Mouse (Mus musculus) skeletal muscle tissue, postnatal 0 days (tissue): ENCODE results near the gene Tec. TPM values are rescaled to one million over a fixed set of nuclear protein-coding genes. Genes with fewer than 3 reads are reported as not detected.

Source experiments
- polyA plus RNA-seq: library from polyadenylated mRNA; unstranded; fragments of >200 nt; fragmentation: Nextera tagmentation; extraction: Ambion mirVana; gene quantifications from 2 replicates; pipeline ENCODE4 v1.2.1, GENCODE M21; 2015

Tec gene
- 3.6 and 3.9 TPM in 2 replicates for polyA plus RNA-seq

GRCm38 (mm10) chr5:72868091-72868875 lies at the start of gene Tec:
Gene Tec (minus strand): TSS chr5:72868483.

GRCm38 (mm10) chr5:72913648-72914557 lies 45.6 kb upstream of the Tec start, which contains the start of gene Slain2:
Gene Slain2 (plus strand): TSS chr5:72914304.

GRCm38 (mm10) chr5:72752585-72752984 lies 115.7 kb downstream of the Tec start, which contains the start of gene Txk:
Gene Txk (minus strand): TSS chr5:72752777.

Other genes with a start within 250 kb of the Tec start
- not detected in 2 replicates for gene Cnga1, start 224.2 kb downstream of the Tec start, polyA plus RNA-seq
- 0.64 and 2.2 TPM in 2 replicates for gene Nipal1, start 220.7 kb downstream of the Tec start, polyA plus RNA-seq
- gene Txk, start 115.7 kb downstream of the Tec start, polyA plus RNA-seq, result 0.05 TPM in 1 of 2 replicates, not detected in the other
- 22.6 and 23.1 TPM in 2 replicates for gene Slain2, start 45.8 kb upstream of the Tec start, polyA plus RNA-seq
- gene Gm10135, start 106.2 kb upstream of the Tec start, polyA plus RNA-seq, result not detected in 2 replicates
- gene Slc10a4, start 138.4 kb upstream of the Tec start, polyA plus RNA-seq, result 0.28 and 0.54 TPM in 2 replicates